Mouse (Mus musculus) olfactory bulb, adult 2 months (tissue): ENCODE results near the gene Plbd1.

Experiments used
- CTCF ChIP-seq: fragments of 200-500 bp; IDR thresholded peaks from 2 replicates; pipeline ENCODE4 v1.5.1; 2012; ENCODE audit warnings: low read depth, mild to moderate bottlenecking, low read length, moderate library complexity; ENCODE audit not compliant: insufficient read depth
- POLR2A ChIP-seq: fragments of 200-500 bp; IDR thresholded peaks from 2 replicates; pipeline ENCODE4 v1.6.1; 2012; ENCODE audit warnings: mild to moderate bottlenecking, low read depth, low read length, moderate library complexity; ENCODE audit not compliant: insufficient read depth

- TF ChIP-seq CTCF (no peak), POLR2A (no peak)
These were observed 40.1 kb upstream of the Plbd1 start for GRCm38 (mm10) chr6:136701878-136702277.
